Mouse (Mus musculus) splenic B cell, adult 2 months (primary cell): ENCODE results near the gene Il6st.

ENCODE experiments used
- DNase-seq: peaks from one replicate; pipeline ENCODE4 v3.0.0-alpha.2; 2011; ENCODE audit warnings: low read depth, low spot score
- H3K27me3 ChIP-seq: 2 replicates; pipeline ENCODE4 v1.6.1; 2012; ENCODE audit warnings: mild to moderate bottlenecking, low read length, moderate library complexity, mixed read lengths; ENCODE audit not compliant: control insufficient read depth, poor library complexity, insufficient read depth, severe bottlenecking
- H3K36me3 ChIP-seq: 2 replicates; pipeline ENCODE4 v1.6.1; 2012; ENCODE audit warnings: mild to moderate bottlenecking, low read length, moderate library complexity, mixed read lengths; ENCODE audit not compliant: control insufficient read depth, poor library complexity, insufficient read depth, severe bottlenecking

Gene Il6st

DNA sequence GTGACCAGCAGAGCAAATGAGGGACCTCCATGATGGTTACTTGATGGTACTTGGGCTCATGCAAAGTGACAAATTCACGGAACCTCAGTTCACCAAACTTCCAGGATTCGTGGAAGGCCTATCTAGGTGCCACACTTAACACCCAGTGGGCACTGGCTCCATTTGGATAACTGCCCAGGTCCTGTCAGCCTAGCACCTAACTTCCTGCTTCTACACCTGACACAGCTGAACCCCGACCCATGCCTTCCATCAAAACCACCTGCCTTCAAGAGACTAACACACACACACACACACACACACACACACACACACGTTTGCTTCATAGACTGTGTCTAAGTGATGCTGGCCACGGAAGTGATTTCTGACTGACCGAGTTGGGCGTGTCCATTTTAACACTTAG, 47.9 kb downstream of the Il6st start:
- Histone ChIP-seq H3K27me3 (no peaks in the 10 kb centered on the region), H3K36me3 (no peaks in the 10 kb centered on the region)
- no peak for DNase-seq

GRCm38 (mm10) chr13:112512824-112513223, 49.0 kb downstream of the Il6st start:
- no peak for DNase-seq
- no peaks in the 10 kb centered on the region for H3K27me3 ChIP-seq
- H3K36me3 ChIP-seq, result no peaks in the 10 kb centered on the region

DNA sequence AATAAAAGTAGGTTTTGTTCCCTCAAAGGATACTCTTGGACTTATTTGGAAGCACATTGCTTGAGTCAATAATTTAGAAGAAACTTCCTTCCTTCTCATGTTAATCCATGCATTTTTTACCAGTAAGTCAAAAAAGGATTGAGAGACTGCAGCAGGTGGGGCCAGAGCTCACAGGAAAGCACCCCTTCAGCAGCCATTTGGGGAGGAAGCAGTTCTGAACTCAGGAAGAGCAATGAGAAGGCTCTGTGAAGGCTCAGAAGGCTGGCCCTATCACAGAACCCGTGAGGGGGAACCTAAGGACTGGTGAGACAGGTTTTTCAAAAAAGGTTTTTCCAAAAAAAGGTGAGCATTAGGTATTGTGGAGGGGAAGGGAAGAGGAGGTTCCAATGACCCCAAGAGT, 50.7 kb downstream of the Il6st start:
- H3K36me3 ChIP-seq, result no peaks in the 10 kb centered on the region
- no peaks in the 10 kb centered on the region for H3K27me3 ChIP-seq
- DNase-seq, result no peak

DNA sequence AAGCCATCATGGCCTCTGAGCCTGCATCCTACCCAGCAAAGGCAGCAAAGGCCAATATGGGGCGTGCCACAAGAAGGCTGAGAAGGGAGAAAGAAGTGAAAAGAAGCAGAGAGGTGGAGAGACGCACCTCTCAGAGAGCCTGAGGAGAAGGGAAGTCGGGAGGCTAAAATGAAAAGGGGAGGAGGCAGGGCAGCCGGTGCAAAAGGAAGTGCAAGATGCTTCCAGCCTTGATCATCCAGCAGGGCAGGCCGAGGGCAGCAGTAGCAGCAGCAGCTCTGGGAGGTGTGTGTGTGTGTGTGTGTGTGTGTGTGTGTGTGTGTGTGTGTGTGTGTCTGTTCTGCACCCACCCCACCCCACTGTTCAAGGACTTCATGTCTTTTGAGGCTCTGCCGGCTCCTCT, 58.4 kb downstream of the Il6st start:
- DNase-seq, result no peak
- Histone ChIP-seq H3K36me3 (no peaks in the 10 kb centered on the region), H3K27me3 (no peaks in the 10 kb centered on the region)

DNA sequence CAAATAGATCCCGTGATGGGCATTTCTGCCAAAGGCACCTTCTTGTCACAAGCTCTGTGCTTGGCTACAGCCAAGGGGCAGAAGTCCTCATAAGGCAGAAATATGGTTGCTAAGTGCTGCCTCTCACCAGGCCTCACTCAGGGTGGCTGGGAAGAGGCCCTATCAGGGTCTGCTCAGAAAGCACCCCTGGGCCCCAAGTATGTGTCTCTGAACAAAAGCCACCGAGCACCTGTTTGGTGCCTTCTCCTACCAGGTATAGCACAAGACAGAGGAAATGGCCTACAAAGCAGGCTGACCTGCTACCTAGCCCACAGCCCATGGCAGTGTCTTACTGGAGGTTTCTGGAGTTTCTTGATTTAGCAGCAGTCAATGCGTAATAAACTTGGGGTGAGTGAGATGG, 59.0 kb downstream of the Il6st start:
- Histone ChIP-seq H3K36me3 (no peaks in the 10 kb centered on the region), H3K27me3 (no peaks in the 10 kb centered on the region)
- DNase-seq, result no peak

DNA sequence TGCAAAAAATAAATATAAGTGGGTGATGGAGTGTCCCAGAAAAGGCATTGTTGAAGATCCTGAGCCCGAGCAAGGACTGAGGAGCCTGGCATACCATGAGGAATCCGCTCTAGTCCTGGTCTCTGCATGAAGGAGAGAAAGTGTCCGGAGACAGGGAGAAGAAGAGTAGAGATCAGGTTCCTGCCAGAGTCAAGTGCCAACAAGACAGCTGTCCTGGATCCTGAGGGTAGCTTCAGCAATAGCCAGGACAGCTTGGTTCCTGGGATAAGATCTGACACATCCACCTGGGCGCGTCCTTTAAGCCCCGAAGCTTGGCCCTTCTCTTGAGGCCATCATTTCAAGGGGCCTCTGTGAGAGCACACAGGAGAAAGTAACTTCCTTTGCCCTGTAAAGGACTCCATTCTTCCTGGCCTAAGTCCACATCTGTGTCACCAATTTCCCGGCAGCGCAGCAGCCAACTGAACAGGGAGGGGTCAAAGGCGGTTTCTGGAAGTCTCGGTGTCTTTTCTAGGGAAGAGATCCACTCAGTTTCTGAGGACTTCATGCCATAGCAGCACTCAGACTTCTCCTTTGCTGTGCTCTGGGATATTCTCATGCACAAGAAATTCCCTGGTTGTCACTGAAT, 59.6 kb downstream of the Il6st start:
- Histone ChIP-seq H3K36me3 (no peaks in the 10 kb centered on the region), H3K27me3 (no peaks in the 10 kb centered on the region)
- DNase-seq, result no peak

- no peak for DNase-seq
- H3K36me3 ChIP-seq, result no peaks in the 10 kb centered on the region
These were observed 63.3 kb downstream of the Il6st start for GRCm38 (mm10) chr13:112527186-112527585.

GRCm38 (mm10) chr13:112529893-112530292, 66.0 kb downstream of the Il6st start:
- peak; percentile 72 for DNase-seq
- Histone ChIP-seq H3K36me3 (no peaks in the 10 kb centered on the region), H3K27me3 (no peaks in the 10 kb centered on the region)

More at GRCm38 (mm10) chr13:112527186-112527585, 63.3 kb downstream of the Il6st start:
- H3K27me3 ChIP-seq, result no peaks in the 10 kb centered on the region

DNA sequence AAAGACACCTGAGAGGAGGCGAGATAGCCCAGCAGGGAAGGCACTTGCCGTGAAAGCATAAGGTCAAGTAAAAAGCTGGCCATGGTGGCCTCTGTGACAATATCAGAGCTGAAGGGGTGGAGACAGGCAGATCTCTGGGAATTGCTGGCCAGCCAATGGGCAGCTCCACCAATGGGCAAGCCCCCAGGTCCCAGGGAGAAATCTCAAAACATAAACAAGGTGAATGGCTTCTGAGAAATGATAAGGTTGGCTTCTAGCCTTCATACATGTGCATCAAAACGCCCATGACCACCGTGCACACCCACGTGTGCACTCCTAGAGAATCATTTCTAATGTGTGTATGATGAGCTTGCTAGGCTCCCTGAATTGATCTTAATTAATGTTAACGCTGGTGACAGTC, 68.4 kb downstream of the Il6st start:
- Histone ChIP-seq H3K36me3 (no peaks in the 10 kb centered on the region), H3K27me3 (no peaks in the 10 kb centered on the region)
- DNase-seq, result no peak

DNA sequence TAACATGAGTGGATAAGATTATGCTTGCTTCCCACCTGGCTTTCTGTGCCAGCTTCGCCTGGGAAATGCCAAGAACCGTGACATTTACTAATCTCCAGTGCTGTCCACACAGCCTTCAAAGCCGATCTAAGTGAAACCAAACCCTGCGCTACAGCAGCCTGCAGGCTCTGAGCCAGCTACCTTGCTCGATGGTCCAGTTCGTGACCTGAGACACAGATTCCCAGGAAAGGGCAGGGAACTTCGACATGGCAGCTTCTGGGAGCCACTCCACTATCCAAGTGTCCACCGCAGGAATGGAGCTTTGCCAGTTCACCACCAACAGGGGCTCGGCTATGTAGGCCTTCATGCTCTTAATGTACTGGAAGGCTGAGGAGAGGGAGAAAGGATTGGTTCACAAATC, 69.7 kb downstream of the Il6st start:
- no peaks in the 10 kb centered on the region for H3K27me3 ChIP-seq
- no peaks in the 10 kb centered on the region for H3K36me3 ChIP-seq
- no peak for DNase-seq

DNA sequence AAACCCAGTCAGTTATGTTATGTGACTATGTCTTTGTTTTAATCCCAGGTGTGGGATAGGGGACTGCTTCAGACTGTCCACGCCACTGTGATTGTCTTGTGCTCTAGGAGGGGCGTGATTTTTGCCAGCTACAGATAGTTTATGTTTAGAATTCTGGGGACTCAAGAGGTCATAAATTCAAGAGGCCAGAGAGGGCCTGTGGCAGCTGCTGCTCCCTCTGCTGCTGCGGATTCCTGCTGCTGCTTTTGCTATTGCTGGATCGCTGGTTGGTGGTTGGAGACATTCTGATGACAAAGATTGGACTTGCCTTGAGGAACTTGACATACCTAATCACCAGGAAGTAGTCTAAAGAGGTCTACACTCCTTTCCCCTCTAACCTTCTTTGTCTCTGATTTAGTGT, 72.7 kb downstream of the Il6st start:
- no peaks in the 10 kb centered on the region for H3K36me3 ChIP-seq
- DNase-seq, result no peak

DNA sequence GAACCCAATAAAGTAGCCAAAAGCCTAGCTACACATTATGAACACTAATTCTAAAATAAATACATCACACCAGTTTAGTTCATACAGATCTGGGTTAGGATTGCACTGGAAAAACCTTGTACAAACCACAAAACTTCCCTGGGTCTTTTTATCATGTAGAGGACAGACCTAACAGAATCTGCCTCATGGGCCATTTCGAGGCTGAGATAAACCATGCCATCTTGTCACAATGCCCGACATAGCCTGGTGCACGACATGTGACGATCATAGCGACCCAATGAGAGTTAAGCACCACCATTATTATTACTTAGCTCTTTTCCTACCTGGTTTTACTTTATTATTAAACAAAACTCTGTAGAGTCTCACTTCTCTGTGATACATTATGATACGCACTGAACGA, 73.2 kb downstream of the Il6st start:
- DNase-seq, result no peak
- Histone ChIP-seq H3K36me3 (no peaks in the 10 kb centered on the region), H3K27me3 (no peaks in the 10 kb centered on the region)

More for the DNA sequence above, 72.7 kb downstream of the Il6st start:
- H3K27me3 ChIP-seq, result no peaks in the 10 kb centered on the region

- Histone ChIP-seq H3K27me3 (no peaks in the 10 kb centered on the region), H3K36me3 (no peaks in the 10 kb centered on the region)
- no peak for DNase-seq
These were observed 76.7 kb downstream of the Il6st start for GRCm38 (mm10) chr13:112540616-112541015.

DNA sequence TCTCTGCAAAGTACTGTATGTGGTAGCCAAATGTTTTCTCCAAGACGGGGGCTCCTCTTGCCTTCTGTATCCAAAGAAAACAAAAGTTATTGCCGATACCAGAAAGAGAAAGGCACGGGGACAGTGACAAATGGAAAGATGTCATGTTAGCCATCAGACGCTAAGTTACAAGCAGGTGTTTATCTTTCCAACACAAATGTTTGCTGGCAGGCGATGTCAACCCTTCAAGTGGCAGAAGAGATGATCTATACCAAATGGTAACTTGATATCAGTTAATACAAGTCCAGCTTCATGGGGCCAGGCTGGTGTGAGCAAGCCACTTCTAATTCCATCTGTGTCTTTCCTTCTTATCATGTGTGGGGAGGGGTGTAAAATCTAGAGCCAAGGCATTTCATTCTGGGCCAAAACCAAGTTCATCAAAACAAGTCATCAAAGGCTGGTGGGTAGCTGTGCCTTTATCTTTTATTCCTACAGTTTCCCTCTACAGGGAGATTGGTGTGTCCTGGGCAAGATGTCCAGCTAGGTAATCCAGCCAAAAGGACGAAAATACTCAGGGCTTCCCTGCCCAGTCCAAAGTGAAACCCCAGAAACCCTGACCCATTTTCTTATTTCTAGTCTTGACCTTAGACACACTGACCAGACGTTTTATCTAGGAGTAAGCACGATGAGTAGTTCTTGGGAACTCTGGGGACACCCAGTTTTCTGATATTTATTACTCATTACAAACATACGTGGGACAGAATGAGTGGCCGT, 77.5 kb downstream of the Il6st start:
- Histone ChIP-seq H3K27me3 (no peaks in the 10 kb centered on the region), H3K36me3 (no peaks in the 10 kb centered on the region)

GRCm38 (mm10) chr13:112551641-112552548, 88.0 kb downstream of the Il6st start:
- no peak for DNase-seq
- no peaks in the 10 kb centered on the region for H3K36me3 ChIP-seq
- H3K27me3 ChIP-seq, result no peaks in the 10 kb centered on the region

More for the DNA sequence above, 77.5 kb downstream of the Il6st start:
- DNase-seq, result no peak
